Mouse (Mus musculus) erythroblast, embryonic 14.5 days (primary cell): Measurements from ENCODE around the gene Hoxc10.

ENCODE experiments used
- GATA1 ChIP-seq: IDR thresholded peaks from 2 replicates; pipeline ENCODE4 v1.6.1; 2012; ENCODE audit warnings: low read length, inconsistent platforms, mixed read lengths
- TAL1 ChIP-seq: IDR thresholded peaks from 3 replicates; pipeline ENCODE4 v1.6.1; 2012; ENCODE audit warnings: low read length, inconsistent platforms, mixed read lengths

DNA sequence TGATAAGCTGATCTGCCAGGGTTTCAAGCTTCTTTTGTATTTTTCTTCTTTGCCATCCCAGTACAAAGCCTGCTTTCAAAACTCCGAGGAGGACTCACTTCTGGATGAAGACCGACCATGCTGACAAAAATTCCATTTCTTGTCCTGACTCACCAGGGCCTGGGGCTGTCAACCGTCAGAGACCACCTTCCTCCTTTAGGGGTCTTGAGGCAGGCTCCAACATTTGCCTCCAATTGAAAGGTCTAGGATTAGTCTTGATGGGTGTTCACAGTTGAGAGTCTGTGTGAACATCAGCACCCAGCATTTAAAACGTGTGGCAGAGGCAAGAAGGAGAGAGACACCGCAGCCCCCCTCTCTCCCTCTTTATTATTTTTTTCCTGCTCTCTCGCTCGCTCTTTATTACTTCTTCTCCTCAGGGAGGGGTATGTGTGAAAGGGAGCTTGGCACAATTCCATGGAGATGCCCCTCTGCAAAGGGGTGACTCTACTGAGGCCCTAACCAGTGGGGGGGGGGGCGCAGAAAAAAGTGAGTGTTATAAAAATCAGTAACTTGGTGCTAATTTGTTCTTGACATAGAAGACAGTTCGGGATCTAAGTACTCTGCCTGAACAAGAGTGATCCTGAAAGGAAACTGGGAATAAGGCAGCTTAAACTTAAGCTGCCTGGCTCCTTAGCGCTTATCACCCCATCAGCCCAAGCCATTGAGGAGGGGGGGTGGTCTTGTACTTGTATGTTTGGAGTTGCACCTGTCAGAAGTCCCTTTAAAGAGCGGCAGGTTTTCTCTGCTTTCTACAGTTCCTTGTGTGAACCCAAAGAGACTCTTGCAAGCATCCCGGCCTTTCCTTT lies 47.0 kb upstream of the Hoxc10 start:
- TF ChIP-seq GATA1 (no peak), TAL1 (no peak)
